Mouse (Mus musculus): ENCODE measurements around the gene Hspb3. TPM values are rescaled to one million over a fixed set of nuclear protein-coding genes. Genes with fewer than 3 reads are reported as not detected.

Gene Hspb3
- polyA plus RNA-seq (2021): not detected

DNA sequence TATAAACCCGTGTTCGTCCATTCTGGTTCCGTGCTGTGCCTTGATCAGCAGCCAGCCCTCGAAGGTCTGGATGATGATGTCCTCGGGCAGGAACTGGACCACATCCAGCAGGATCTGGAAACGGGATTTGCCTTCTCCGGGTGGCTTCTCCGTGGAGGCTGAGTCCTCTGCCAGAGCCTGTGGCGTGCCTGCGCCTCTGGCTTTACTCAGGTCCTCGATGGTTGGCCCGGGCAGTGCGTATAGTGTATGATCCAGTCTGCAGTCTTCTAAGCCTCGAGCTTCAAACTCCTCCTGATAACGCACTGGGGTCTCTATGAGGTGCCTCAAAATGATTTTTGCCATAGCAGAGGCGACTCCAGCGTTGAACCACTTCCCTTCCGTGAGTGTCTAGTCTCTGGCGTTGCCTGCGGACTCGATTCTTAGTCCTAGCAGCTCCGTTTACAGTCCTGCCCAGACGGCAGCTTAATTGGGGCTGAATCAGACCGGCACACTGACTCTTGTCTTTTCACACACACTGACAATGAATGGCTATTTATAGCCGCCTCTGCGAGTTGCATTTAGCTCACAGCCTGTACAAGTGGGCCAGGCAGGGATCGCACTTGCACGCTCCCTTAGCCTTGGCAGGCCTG lies at the start of gene Hspb3:
Gene Hspb3 (minus strand): TSS at position 526 of the 629 bp plus-strand sequence.
- DNase-seq (ENCODE audit: low read depth, low spot score) (no peak), ATAC-seq (no peak)
- ChIA-PET POLR2A (no interaction called here), CTCF (interaction anchor here (1.1 to 2.8 kb wide), 4 partner anchors 22 to 267 kb away, joined by 3 to 10 read pairs (median 4); no protein-coding TSS in a partner anchor)
- in situ Hi-C loops (cut with MboI; ENCODE audit: low pct_unique_long_range_greater_than_20kb): no loop called here
- TF ChIP-seq CTCF (IDR thresholded peaks at IDR 0.05): no peak
- H3K27me3 ChIP-seq: no peaks in the 10 kb centered on the region

DNA sequence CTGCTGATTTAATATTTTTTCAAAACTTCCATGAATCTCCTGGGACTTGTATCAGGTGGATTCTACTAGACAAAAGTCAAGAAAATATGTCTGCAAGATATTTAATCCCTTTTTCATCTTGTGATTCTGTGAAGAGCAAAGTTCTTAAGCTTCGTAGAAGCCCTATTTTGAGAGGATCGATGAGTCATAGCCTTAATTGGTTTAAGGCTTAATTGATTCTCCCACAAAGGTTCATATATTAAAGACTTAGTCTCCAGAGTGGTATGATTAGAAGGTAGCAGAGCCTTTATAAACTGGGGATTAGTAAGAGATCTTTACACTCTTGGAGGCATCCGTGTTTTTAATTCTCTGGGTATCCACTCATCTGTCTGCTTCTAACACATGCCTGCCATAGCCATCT lies 49.7 kb upstream of the Hspb3 start:
- no peaks in the 10 kb centered on the region for H3K27me3 ChIP-seq
- no peak for ATAC-seq
- ChIA-PET POLR2A (no interaction called here), CTCF (interaction anchor here (1.0 to 1.6 kb wide), 2 partner anchors 15 to 20 kb away, joined by 3 to 4 read pairs; no protein-coding TSS in a partner anchor)
- TF ChIP-seq CTCF (IDR thresholded peaks at IDR 0.05): no peak
- in situ Hi-C loops (cut with MboI; ENCODE audit: low pct_unique_long_range_greater_than_20kb): no loop called here
- no peak for DNase-seq (ENCODE audit: low read depth, low spot score)

DNA sequence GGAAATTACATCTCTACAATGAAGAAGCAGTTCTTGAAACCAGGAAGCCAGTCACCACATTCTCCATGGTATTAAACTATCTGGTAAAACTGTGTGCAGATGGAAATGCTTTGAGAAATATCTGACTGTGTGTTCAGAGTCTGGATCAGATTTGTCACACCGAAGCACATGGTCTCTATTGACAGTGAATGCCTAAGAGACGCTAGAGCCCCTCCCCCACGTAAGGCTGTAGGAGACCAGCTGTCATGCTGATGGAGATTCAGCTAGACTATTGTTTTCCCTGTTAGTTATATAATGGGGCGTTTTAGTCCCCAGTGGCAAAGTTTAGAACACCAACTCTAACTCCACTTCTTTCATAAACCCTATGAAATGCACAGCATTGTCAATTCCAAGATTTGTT lies 42.7 kb upstream of the Hspb3 start:
- in situ Hi-C loops (cut with MboI; ENCODE audit: low pct_unique_long_range_greater_than_20kb): no loop called here

DNA sequence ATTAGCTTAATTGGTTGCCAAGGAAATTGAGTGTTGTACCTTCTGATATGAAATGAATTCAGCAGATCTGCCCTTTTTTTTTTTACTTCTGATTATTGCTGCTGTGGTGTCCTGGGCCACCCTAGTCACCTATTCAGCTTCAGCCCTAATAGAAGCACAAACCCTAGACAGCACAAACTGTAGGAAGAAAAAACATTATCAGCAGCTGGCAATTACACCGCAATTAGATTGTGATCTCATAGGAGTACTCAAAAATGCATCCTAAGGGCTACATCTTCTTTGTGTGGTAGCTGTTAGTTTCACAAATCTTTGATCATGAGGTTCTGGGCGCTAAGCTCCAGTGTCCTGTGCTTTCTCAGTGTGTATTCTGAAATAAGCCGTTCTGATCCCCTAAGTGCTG lies 37.7 kb upstream of the Hspb3 start:
- no peaks in the 10 kb centered on the region for H3K27me3 ChIP-seq
- CTCF ChIA-PET: interaction anchor here (1.2 to 9.7 kb wide), 3 partner anchors 9 to 363 kb away, joined by 3 to 62 read pairs (median 17); no protein-coding TSS in a partner anchor
- ATAC-seq: no peak
- in situ Hi-C loops (cut with MboI; ENCODE audit: low pct_unique_long_range_greater_than_20kb): no loop called here
- POLR2A ChIA-PET: interaction anchor here (0.6 to 0.9 kb wide), 2 partner anchors 11 to 43 kb away, joined by 3 read pairs; no protein-coding TSS in a partner anchor
- no peak for TF ChIP-seq CTCF (IDR thresholded peaks at IDR 0.05)
- no peak for DNase-seq (ENCODE audit: low read depth, low spot score)

More for the DNA sequence above, 42.7 kb upstream of the Hspb3 start:
- ATAC-seq (no peak), DNase-seq (ENCODE audit: low read depth, low spot score) (no peak)
- no peaks in the 10 kb centered on the region for H3K27me3 ChIP-seq
- CTCF ChIA-PET: no interaction called here
- TF ChIP-seq CTCF (IDR thresholded peaks at IDR 0.05): no peak
- POLR2A ChIA-PET: no interaction called here

DNA sequence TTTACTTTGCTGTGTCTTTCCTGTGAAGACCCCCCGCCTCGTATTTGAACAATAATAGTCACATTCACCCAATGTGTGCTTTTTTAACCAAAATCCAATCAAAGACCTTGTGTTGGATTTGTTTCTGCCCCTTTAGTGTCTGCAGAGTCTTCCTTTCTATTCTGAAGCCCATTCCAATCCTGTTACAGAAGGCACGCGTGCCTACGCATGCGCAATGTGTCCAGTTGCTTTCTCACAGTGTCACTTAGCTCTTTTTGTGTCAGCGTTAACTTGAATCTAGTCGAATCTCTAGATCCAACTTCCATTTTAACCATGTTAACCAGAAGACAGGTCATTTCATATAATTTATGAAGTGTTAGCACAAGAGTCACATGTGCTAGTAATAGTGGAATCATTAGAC lies 36.5 kb upstream of the Hspb3 start:
- DNase-seq (ENCODE audit: low read depth, low spot score): no peak
- in situ Hi-C loops (cut with MboI; ENCODE audit: low pct_unique_long_range_greater_than_20kb): loop anchor here (10.0 kb wide), 1 partner anchor 95 kb away; the partner anchor contains the start of gene Arl15
- CTCF ChIA-PET: interaction anchor here (1.1 to 9.7 kb wide), 2 partner anchors 15 to 166 kb away, joined by 3 to 62 read pairs; no protein-coding TSS in a partner anchor
- TF ChIP-seq CTCF (IDR thresholded peaks at IDR 0.05): no peak
- ATAC-seq: no peak
- POLR2A ChIA-PET: no interaction called here
- no peaks in the 10 kb centered on the region for H3K27me3 ChIP-seq

DNA sequence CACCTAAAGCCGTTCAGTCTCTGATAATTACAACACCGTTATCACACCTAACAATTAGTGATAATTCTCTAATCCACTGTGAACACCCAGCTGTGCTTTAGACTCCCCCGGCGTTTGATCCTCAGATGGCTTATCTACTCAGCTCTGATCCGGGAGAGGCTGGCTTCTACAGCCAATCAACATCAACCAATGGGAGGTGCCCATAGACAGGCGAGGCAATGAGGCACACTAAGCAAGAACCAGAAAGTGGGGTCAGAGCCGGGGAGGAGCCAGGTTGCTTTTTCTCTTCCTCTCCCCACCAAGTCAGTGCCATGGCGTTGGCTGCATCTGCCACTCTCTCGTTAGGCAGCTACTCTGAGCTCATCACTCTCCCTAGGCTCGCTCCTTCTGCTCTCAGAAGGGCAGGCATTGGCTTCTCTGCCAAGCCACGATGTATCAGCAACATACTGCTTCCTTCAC lies 36.0 kb upstream of the Hspb3 start:
- no peak for TF ChIP-seq CTCF (IDR thresholded peaks at IDR 0.05)
- in situ Hi-C loops (cut with MboI; ENCODE audit: low pct_unique_long_range_greater_than_20kb): loop anchor here (10.0 kb wide), 1 partner anchor 95 kb away; the partner anchor contains the start of gene Arl15
- POLR2A ChIA-PET: interaction anchor here (0.5 kb wide), 1 partner anchor 296 kb away, joined by 4 read pairs; no protein-coding TSS in a partner anchor
- H3K27me3 ChIP-seq: no peaks in the 10 kb centered on the region
- DNase-seq (ENCODE audit: low read depth, low spot score) (no peak), ATAC-seq (no peak)
- CTCF ChIA-PET: interaction anchor here (9.7 kb wide), 1 partner anchor 167 kb away, joined by 62 read pairs; no protein-coding TSS in a partner anchor

DNA sequence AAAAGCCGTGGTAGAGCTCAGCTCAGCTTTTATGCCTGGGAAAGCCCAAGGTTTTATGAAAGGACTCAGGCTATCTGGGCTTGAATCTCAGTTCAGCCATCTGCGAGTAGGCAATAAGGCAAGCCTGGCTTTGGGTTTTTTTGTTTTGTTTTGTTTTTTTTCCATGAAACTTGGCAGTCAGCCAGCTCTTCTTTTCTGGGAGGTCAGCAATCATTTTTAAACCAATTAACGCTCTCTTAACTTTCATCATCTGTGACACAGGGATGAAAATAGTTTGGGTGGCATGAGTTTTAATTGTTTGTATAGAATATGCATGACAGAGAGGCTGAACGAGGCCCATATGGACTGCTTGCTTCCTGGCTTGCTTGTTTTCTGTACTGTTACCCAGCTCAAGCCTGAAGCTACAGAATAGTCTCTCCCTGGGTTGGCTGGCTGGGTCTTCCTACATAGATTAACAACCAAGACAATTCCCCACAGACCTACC lies 33.4 kb upstream of the Hspb3 start:
- CTCF ChIA-PET: interaction anchor here (0.9 to 9.7 kb wide), 4 partner anchors 10 to 169 kb away, joined by 3 to 62 read pairs (median 4); no protein-coding TSS in a partner anchor
- DNase-seq (ENCODE audit: low read depth, low spot score) (no peak), ATAC-seq (no peak)
- no peaks in the 10 kb centered on the region for H3K27me3 ChIP-seq
- in situ Hi-C loops (cut with MboI; ENCODE audit: low pct_unique_long_range_greater_than_20kb): loop anchor here (10.0 kb wide), 1 partner anchor 98 kb away; the partner anchor contains the start of gene Arl15
- TF ChIP-seq CTCF (IDR thresholded peaks at IDR 0.05): no peak
- POLR2A ChIA-PET: no interaction called here

DNA sequence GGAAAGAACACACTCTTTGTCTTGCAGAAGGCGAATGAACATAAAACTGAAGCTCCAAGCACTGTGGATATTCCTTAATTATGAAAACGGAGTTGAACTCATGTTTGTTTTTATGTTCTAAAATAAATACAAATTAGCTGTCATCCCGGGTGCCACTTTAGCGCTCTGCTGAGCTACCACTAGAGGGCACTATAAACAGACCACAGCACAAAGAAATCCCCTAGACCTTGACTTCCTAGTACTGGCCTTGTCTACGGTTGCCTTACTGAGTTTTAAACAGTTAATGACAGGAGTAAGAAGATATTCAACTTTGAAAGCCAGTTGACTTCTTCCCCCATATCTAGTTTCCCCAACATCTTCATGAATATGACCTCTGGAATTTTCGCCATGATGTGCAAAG lies 29.9 kb upstream of the Hspb3 start:
- CTCF ChIA-PET: interaction anchor here (0.7 to 4.6 kb wide), 20 partner anchors 9 to 991 kb away, joined by 3 to 37 read pairs (median 4); partner anchors contain the start of gene Hspb3
- in situ Hi-C loops (cut with MboI; ENCODE audit: low pct_unique_long_range_greater_than_20kb): loop anchor here (10.0 kb wide), 1 partner anchor 101 kb away; the partner anchor contains the start of gene Arl15
- POLR2A ChIA-PET: no interaction called here
- no peaks in the 10 kb centered on the region for H3K27me3 ChIP-seq
- DNase-seq (ENCODE audit: low read depth, low spot score) (no peak), ATAC-seq (no peak)
- TF ChIP-seq CTCF (IDR thresholded peaks at IDR 0.05): peak; percentile 83

DNA sequence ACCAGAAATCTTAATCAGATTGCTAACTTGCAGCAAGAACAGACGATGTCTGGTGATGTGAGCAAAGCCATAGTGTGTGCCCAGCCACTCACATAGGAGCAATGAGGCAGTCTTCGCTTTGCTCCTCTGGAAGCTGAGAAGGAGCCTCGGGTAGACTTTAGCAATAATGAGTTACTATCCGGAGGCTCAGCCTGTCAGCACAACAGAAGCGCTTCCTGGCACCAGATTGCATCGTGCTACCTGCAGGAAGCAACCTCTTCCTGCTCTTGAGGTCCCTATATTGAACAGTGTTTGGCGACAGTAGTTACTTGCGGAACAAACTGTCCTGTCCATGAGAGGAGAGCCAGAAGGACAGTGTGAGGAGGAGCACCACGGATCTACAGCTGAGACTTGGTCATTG lies 28.2 kb upstream of the Hspb3 start:
- no peak for DNase-seq (ENCODE audit: low read depth, low spot score)

DNA sequence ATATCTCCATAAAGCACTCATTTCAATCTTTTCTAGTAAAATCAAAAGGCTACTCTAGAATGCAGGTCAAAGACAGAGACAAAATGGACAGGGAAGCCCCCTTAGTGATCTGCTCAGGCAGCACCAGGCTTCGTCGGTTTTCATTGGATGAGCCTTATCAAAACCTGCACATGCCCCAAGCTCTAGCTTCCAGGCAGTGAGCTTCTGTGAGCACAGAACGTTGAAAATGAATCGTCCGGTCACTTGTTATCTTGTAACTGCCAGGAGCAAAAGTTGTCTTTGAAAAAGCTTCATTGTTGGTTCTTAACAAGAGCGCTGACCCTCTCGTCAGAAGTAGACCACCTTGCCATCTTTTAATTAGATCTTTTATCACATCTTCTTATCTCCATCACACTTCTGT lies 26.4 kb upstream of the Hspb3 start:
- no peaks in the 10 kb centered on the region for H3K27me3 ChIP-seq
- in situ Hi-C loops (cut with MboI; ENCODE audit: low pct_unique_long_range_greater_than_20kb): loop anchor here (5.0 to 10.0 kb wide), 2 partner anchors 105 to 172 kb away; partner anchors contain the start of gene Arl15
- ChIA-PET POLR2A (no interaction called here), CTCF (interaction anchor here (1.3 to 4.6 kb wide), 4 partner anchors 10 to 175 kb away, joined by 4 to 37 read pairs (median 8); no protein-coding TSS in a partner anchor)
- ATAC-seq (no peak), DNase-seq (ENCODE audit: low read depth, low spot score) (no peak)
- no peak for TF ChIP-seq CTCF (IDR thresholded peaks at IDR 0.05)

More for the DNA sequence above, 28.2 kb upstream of the Hspb3 start:
- ChIA-PET POLR2A (no interaction called here), CTCF (interaction anchor here (1.7 to 4.6 kb wide), 2 partner anchors 11 to 173 kb away, joined by 17 to 37 read pairs; no protein-coding TSS in a partner anchor)
- in situ Hi-C loops (cut with MboI; ENCODE audit: low pct_unique_long_range_greater_than_20kb): loop anchor here (10.0 kb wide), 1 partner anchor 103 kb away; the partner anchor contains the start of gene Arl15
- ATAC-seq: no peak
- no peaks in the 10 kb centered on the region for H3K27me3 ChIP-seq
- TF ChIP-seq CTCF (IDR thresholded peaks at IDR 0.05): no peak
